Mouse (Mus musculus) layer of hippocampus, postnatal 14 days (tissue): ENCODE results near the gene Lims1. TPM values are rescaled to one million over a fixed set of nuclear protein-coding genes. Genes with fewer than 3 reads are reported as not detected.

Experiments
- DNase-seq, 2 experiments: peaks; one replicate each; pipeline ENCODE4 v3.0.0; 2021 to 2022; ENCODE audit warnings: low spot score in 2 of 2, mixed read lengths in 1 of 2
- total RNA-seq, 2 experiments: library from RNA; stranded (reverse); gene quantifications; 2 replicates each; pipeline ENCODE4 v1.2.3; 2021

Gene Lims1
- total RNA-seq, 2 experiments from 2014 or later, result 30.2 to 32.9 TPM

- no peak for DNase-seq
Measured at GRCm38 (mm10) chr10:58382621-58383101, 59.4 kb downstream of the Lims1 start.

GRCm38 (mm10) chr10:58383282-58383681 lies 60.0 kb downstream of the Lims1 start:
- peak in 1 of 2 experiments; percentile 54 for DNase-seq

GRCm38 (mm10) chr10:58383761-58384160 lies 60.5 kb downstream of the Lims1 start:
- no peak for DNase-seq

GRCm38 (mm10) chr10:58385629-58386028 lies 62.4 kb downstream of the Lims1 start:
- DNase-seq, result no peak

- no peak for DNase-seq
Measured at GRCm38 (mm10) chr10:58386997-58387396, 63.7 kb downstream of the Lims1 start.

- no peak for DNase-seq
Measured at GRCm38 (mm10) chr10:58388648-58389047, 65.4 kb downstream of the Lims1 start.

DNA sequence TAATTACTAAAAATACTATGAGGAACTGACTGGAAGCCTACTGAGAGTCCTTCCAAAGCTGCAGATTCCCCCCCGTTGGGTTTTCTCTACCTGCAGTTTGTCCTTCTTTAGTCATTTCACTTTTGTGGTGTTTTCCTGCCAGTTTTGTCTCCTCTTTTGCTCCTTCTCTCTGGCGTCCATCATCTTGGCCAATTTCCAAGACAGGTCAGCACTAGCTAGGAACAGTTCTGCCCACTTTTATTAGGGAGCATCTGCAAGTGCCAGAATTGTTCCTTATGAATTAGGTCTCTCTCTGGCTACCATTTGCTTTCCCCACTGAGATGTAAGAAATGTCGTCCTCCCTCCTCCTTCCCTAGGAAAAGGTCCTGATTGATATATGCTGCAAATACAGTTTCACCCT lies 65.9 kb downstream of the Lims1 start:
- DNase-seq, result no peak

- DNase-seq, result no peak
Measured at GRCm38 (mm10) chr10:58392435-58392834, 69.2 kb downstream of the Lims1 start.

DNA sequence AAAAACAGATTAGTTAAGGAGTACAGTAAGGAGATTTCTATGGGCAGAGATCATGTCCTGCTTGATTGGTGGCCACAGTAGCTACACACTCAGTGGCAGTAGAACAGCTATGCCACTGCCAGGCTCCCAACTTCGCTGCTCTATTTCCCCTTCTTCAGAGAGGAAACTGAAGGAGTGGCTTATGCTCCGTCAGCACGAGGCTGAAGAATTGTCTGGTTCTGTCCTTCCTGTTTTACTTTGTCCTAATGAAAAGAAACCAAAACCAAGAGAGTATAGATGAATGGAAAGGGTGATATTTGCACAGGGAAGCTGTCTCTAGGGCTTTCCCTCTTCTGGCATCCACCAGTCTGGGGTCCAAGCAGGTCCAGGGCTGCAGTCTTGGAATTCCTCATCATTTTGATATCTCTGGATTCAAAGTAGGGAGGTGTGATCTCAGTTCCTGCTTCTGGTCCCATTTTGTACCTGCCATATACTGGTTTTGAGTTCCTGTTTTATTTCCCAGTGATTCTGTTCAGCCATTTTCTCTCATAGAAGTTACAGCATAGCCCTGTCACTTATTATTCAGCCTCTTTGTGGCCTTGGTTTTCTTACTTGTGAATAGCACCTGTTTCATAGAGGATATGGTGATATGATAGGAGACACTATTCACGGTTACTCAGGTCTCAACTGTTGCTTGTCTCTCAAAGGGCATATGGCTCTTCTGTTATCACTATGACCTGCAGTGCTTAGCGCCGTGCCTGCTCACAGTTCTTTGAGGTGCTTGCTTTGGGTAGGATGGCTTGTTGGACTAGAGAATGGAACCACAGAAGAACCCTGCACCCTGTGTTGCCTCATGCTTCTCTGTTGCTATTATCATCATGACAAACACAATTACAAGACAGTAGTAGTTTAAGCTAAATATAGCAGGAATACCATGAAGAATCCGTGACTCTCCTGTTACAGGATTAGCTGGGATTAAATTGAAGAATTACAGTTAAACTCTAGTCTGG lies 70.1 kb downstream of the Lims1 start:
- DNase-seq, result no peak

GRCm38 (mm10) chr10:58394170-58394569 lies 70.9 kb downstream of the Lims1 start:
- no peak for DNase-seq

- no peak for DNase-seq
Measured at GRCm38 (mm10) chr10:58395315-58395714, 72.0 kb downstream of the Lims1 start.

DNA sequence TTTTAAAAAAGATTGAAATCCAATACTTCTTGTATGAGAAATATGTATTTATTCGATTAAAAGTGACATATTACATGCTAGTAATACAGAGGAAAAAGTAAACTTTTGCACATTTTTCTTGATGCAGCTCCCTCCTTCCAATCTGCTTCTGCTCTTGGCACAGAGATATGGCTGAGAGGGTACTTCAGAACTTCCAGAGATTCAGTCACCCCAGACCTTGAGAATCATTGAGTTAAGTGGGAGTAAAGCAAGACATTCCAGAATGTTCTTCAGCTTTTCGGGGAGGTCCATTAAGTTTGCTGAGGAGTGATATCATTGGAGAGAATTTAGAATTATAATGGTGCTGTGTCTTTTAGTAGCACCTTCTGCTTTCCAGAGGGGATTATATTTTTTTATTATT lies 72.5 kb downstream of the Lims1 start:
- no peak for DNase-seq

- no peak for DNase-seq
Measured at GRCm38 (mm10) chr10:58396600-58396999, 73.3 kb downstream of the Lims1 start.

- DNase-seq, result no peak
Measured at GRCm38 (mm10) chr10:58398941-58399340, 75.7 kb downstream of the Lims1 start.

DNA sequence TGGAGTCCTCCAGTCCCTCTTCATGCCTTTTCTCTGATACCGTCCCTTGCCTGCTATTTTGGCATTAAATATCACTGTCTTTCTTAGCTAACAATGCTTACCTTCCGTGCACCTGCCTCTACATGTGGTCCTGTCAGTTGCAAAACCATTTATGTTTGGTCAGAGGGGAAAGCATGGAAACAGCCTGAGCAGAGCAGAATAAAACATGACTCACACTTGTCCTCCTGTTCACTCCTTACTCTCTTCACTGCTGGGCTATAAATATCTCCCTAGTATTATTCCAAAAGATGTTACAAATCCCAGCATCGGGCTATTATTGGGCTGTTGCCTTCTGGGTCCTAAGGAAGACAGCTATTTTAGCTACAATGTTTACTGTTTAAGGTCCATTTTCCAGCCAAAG lies 78.6 kb downstream of the Lims1 start:
- no peak for DNase-seq

GRCm38 (mm10) chr10:58404639-58405038 lies 81.4 kb downstream of the Lims1 start:
- no peak for DNase-seq

GRCm38 (mm10) chr10:58405285-58405948 lies 82.2 kb downstream of the Lims1 start:
- DNase-seq, result no peak

- DNase-seq, result no peak
Measured at GRCm38 (mm10) chr10:58405949-58406305, 82.7 kb downstream of the Lims1 start.

GRCm38 (mm10) chr10:58412331-58412730 lies 89.1 kb downstream of the Lims1 start:
- DNase-seq, result no peak

DNA sequence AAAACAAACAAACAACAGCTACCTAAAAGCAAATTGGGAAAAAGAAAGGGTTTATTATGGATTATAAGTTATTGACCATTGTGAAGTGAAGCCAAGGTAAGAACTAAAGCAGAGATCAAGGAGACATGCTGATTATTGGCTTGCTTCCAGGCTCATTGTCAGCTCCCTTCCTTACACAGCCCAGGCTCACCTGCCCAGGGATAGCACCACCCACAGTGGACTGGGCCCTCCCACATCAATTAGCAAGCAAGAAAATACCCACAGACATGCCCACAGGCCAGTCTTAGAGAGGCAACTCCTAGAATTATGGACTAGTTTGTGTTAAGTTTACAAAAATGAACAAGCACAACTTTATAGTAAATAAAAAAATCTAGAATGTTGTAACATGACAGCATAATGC lies 89.6 kb downstream of the Lims1 start:
- DNase-seq, result no peak

DNA sequence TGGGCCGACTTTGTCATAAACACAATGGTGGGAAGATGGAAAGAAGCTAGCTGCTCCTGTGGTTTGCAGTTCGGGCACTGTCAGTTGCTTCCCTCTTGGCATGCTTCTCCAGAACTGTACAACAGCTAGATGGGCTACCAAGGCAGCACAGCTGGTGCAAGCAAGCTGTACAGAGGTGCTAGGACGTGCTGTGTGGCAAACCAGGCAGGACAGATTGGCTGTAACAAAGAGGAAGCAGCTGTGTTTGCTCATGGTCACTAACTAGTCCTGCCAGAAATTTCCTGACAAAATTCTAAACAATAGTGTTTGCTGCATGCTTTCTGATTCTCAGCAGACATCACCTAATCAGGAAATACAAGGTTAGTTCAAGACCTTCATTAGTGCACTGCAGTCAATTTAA lies 93.4 kb downstream of the Lims1 start:
- no peak for DNase-seq

DNA sequence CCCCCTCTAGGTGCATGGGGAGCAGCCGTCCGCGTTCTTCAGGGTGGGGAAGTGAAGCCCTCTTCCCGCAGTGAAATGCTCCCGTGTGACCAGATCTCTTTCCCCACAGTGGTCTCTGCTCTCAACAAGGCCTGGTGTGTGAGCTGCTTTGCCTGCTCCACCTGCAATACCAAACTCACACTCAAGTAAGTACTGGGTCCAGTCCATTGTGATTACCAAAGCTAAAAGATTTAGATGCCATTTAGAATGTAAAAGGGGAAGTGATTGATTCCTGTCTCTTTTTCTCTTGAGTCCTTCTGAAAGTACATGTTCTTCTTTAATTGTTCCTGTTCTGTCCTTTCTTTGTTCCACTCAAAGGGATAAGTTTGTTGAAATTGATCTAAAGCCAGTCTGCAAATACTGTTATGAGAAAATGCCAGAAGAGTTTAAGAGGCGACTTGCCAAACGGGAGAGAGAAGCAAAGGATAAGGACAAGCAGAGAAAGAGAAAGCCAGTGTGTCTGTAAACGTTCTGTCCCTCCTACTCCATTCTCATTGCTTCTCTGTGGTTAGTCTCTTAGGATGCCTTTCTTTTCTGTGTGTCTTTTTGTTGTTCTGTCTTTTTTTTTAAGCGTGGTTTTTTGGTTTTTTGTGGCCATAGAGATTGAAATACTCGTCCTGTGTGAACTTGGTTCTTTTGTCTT lies 95.2 kb downstream of the Lims1 start:
- no peak for DNase-seq
